Mouse (Mus musculus) forebrain, embryonic 11.5 days (tissue): ENCODE results near the gene Qk. TPM values are rescaled to one million over a fixed set of nuclear protein-coding genes. Genes with fewer than 3 reads are reported as not detected.
A peak's percentile ranks its signal among the peaks of the same experiment; 100 is the strongest.

ENCODE experiments used
- ATAC-seq: fragments of 200-750 bp; cut with Nextera tagmentation; replicated peaks from 2 replicates; pipeline ENCODE4 v1.8.0; 2017; ENCODE audit warnings: moderate TSS enrichment; ENCODE audit not compliant: low FRiP score
- DNase-seq: peaks from one replicate; pipeline ENCODE4 v3.0.0-alpha.2; 2017; ENCODE audit warnings: low spot score
- H3K27ac ChIP-seq: fragments of 300-500 bp; sonication (generic); 2 replicates; pipeline ENCODE4 v1.5.1; 2014; ENCODE audit warnings: low read depth, low read length
- H3K27me3 ChIP-seq: fragments of 300-500 bp; sonication (generic); 2 replicates; pipeline ENCODE4 v1.6.1; 2014; ENCODE audit warnings: mild to moderate bottlenecking, low read length, mixed read lengths; ENCODE audit not compliant: control insufficient read depth, insufficient read depth
- H3K36me3 ChIP-seq: fragments of 300-500 bp; sonication (generic); 2 replicates; pipeline ENCODE4 v1.6.1; 2014; ENCODE audit warnings: mild to moderate bottlenecking, low read length, moderate library complexity, mixed read lengths; ENCODE audit not compliant: control insufficient read depth, insufficient read depth
- H3K4me1 ChIP-seq: fragments of 300-500 bp; sonication (generic); replicated peaks from 2 replicates; pipeline ENCODE4 v1.6.1; 2014; ENCODE audit warnings: low read length, mixed read lengths; ENCODE audit not compliant: control insufficient read depth, insufficient read depth
- H3K4me2 ChIP-seq: fragments of 300-500 bp; sonication (generic); 2 replicates; pipeline ENCODE4 v1.6.1; 2014; ENCODE audit warnings: low read depth, mild to moderate bottlenecking, low read length, moderate library complexity, mixed read lengths; ENCODE audit not compliant: severe bottlenecking
- H3K4me3 ChIP-seq: fragments of 300-500 bp; sonication (generic); 2 replicates; pipeline ENCODE4 v1.5.1; 2014; ENCODE audit warnings: low read depth, low read length
- H3K9ac ChIP-seq: fragments of 300-500 bp; sonication (generic); 2 replicates; pipeline ENCODE4 v1.6.1; 2014; ENCODE audit warnings: low read length
- H3K9me3 ChIP-seq: fragments of 300-500 bp; sonication (generic); 2 replicates; pipeline ENCODE4 v1.6.1; 2016; ENCODE audit warnings: low read length, mixed read lengths; ENCODE audit not compliant: control insufficient read depth
- WGBS: fragments of 180-500 bp; shearing (Covaris S2); extraction: QIAGEN DNeasy Blood & Tissue Kit; methylation state at CpG from one replicate; pipeline ENCODE4 v1.1.7; 2014; 5-methylcytosine and 5-hydroxymethylcytosine counted together
- polyA plus RNA-seq: library from polyadenylated mRNA; unstranded; fragments of >200 nt; fragmentation: Nextera tagmentation; extraction: Ambion mirVana; gene quantifications from 2 replicates; pipeline ENCODE4 v1.2.1, GENCODE M21; 2014

The Qk gene
- polyA plus RNA-seq, 1 experiment from 2014 or later: 66.1 TPM

GRCm38 (mm10) chr17:10333321-10333720 lies 13.7 kb upstream of the Qk start:
- H3K4me2 ChIP-seq: no peak overlapping the region
- no peak overlapping the region for H3K4me3 ChIP-seq
- peaks cover 14% of the 10 kb centered on the region for H3K4me1 ChIP-seq
- no peaks in the 10 kb centered on the region for H3K27me3 ChIP-seq
- 90% methylated on average over 8 of the region's 8 CpGs for WGBS
- ATAC-seq (no peak), DNase-seq (peak; percentile 42)
- no peaks in the 10 kb centered on the region for H3K9me3 ChIP-seq
- H3K9ac ChIP-seq: no peak overlapping the region
- H3K36me3 ChIP-seq: no peaks in the 10 kb centered on the region
- 0 out of 2 replicates have a peak overlapping the region, but pooled peaks have one; percentile 55 for H3K27ac ChIP-seq

- ATAC-seq: no peak
- no peaks in the 10 kb centered on the region for H3K36me3 ChIP-seq
- peak; percentile 31 for DNase-seq
- no peaks in the 10 kb centered on the region for H3K27me3 ChIP-seq
- H3K27ac ChIP-seq: no peak overlapping the region
- no peak overlapping the region for H3K9ac ChIP-seq
- no peak overlapping the region for H3K4me2 ChIP-seq
- WGBS: 64% methylated on average over 3 of the region's 3 CpGs
- H3K4me3 ChIP-seq: no peak overlapping the region
- H3K4me1 ChIP-seq: peaks cover 14% of the 10 kb centered on the region
- no peaks in the 10 kb centered on the region for H3K9me3 ChIP-seq
These were observed 12.5 kb upstream of the Qk start for GRCm38 (mm10) chr17:10332127-10332526.

GRCm38 (mm10) chr17:10329461-10329860 lies 9.8 kb upstream of the Qk start:
- Histone ChIP-seq H3K4me1 (peaks cover 11% of the 10 kb centered on the region), H3K9ac (no peak overlapping the region), H3K9me3 (no peaks in the 10 kb centered on the region), H3K4me2 (no peak overlapping the region), H3K27me3 (no peaks in the 10 kb centered on the region), H3K27ac (no peak overlapping the region), H3K36me3 (no peaks in the 10 kb centered on the region), H3K4me3 (no peak overlapping the region)
- ATAC-seq: no peak
- DNase-seq: no peak
- WGBS: 77% methylated on average over 5 of the region's 5 CpGs

GRCm38 (mm10) chr17:10328544-10329100 lies 9.0 kb upstream of the Qk start:
- H3K4me3 ChIP-seq: no peak overlapping the region
- no peak overlapping the region for H3K4me2 ChIP-seq
- no peak for DNase-seq
- no peaks in the 10 kb centered on the region for H3K9me3 ChIP-seq
- WGBS: 93% methylated on average over 9 of the region's 9 CpGs
- no peak overlapping the region for H3K27ac ChIP-seq
- H3K4me1 ChIP-seq: peaks cover 8% of the 10 kb centered on the region; the same call in 1 of the 2 replicates
- no peak for ATAC-seq
- H3K9ac ChIP-seq: no peak overlapping the region
- no peaks in the 10 kb centered on the region for H3K36me3 ChIP-seq
- no peaks in the 10 kb centered on the region for H3K27me3 ChIP-seq

- no peak overlapping the region for H3K27ac ChIP-seq
- H3K9me3 ChIP-seq: no peaks in the 10 kb centered on the region
- H3K4me2 ChIP-seq: no peak overlapping the region
- H3K27me3 ChIP-seq: no peaks in the 10 kb centered on the region
- DNase-seq: no peak
- H3K4me3 ChIP-seq: no peak overlapping the region
- H3K9ac ChIP-seq: no peak overlapping the region
- ATAC-seq: no peak
- 78% methylated on average over 5 of the region's 5 CpGs for WGBS
- no peaks in the 10 kb centered on the region for H3K36me3 ChIP-seq
- H3K4me1 ChIP-seq: peaks cover 6% of the 10 kb centered on the region; the same call in 1 of the 2 replicates
These were observed 8.0 kb upstream of the Qk start for GRCm38 (mm10) chr17:10327584-10328210.

- H3K4me3 ChIP-seq: no peak overlapping the region
- H3K27me3 ChIP-seq: no peaks in the 10 kb centered on the region
- no peaks in the 10 kb centered on the region for H3K9me3 ChIP-seq
- no peaks in the 10 kb centered on the region for H3K36me3 ChIP-seq
- ATAC-seq (no peak), DNase-seq (no peak)
- 79% methylated on average over 3 of the region's 3 CpGs for whole genome bisulfite sequencing
- no peak overlapping the region for H3K9ac ChIP-seq
- H3K4me2 ChIP-seq: no peak overlapping the region
- H3K4me1 ChIP-seq: peaks cover 9% of the 10 kb centered on the region; the same call in 1 of the 2 replicates
- H3K27ac ChIP-seq: no peak overlapping the region
These were observed 7.0 kb upstream of the Qk start for GRCm38 (mm10) chr17:10326596-10327045.

- H3K9ac ChIP-seq: no peak overlapping the region
- ATAC-seq (no peak), DNase-seq (no peak)
- no peaks in the 10 kb centered on the region for H3K27me3 ChIP-seq
- no peak overlapping the region for H3K4me2 ChIP-seq
- WGBS: 94% methylated on average over 4 of the region's 4 CpGs
- H3K4me3 ChIP-seq: no peak overlapping the region
- no peaks in the 10 kb centered on the region for H3K9me3 ChIP-seq
- peaks cover 9% of the 10 kb centered on the region; the same call in 1 of the 2 replicates for H3K4me1 ChIP-seq
- no peaks in the 10 kb centered on the region for H3K36me3 ChIP-seq
- H3K27ac ChIP-seq: no peak overlapping the region
These were observed 6.3 kb upstream of the Qk start for GRCm38 (mm10) chr17:10325921-10326320.

GRCm38 (mm10) chr17:10321754-10322153 lies 2.1 kb upstream of the Qk start:
- Histone ChIP-seq H3K4me2 (peak overlapping the region; percentile 34; the same call in 1 of the 2 replicates), H3K36me3 (no peaks in the 10 kb centered on the region), H3K27ac (no peak overlapping the region), H3K27me3 (no peaks in the 10 kb centered on the region), H3K4me3 (no peak overlapping the region), H3K9ac (no peak overlapping the region), H3K9me3 (no peaks in the 10 kb centered on the region), H3K4me1 (peaks cover 3% of the 10 kb centered on the region; the same call in 1 of the 2 replicates)
- WGBS: 70% methylated on average over 4 of the region's 4 CpGs
- no peak for DNase-seq
- ATAC-seq: no peak
